Mouse (Mus musculus) CD8-positive naive resting alpha-beta T cell, adult 2 months (primary cell): ENCODE results near the gene Pkn3.
"Not testable (repeated sequence)": the region's sequence is repeated elsewhere in the genome, so short reads cannot be mapped to it uniquely, and the experiment has no call there.

Source experiments
- DNase-seq, 2 experiments: peaks; one replicate each; pipeline ENCODE4 v3.0.0; 2022; ENCODE audit warnings: low read depth in 2 of 2, low spot score in 2 of 2

The Pkn3 gene

GRCm38 (mm10) chr2:30077502-30078348, at the start of gene Pkn3:
Pkn3 (plus strand) TSS chr2:30077684.
- peak; percentile 76 for DNase-seq

- peak in 1 of 2 experiments; percentile 18 for DNase-seq
Measured at GRCm38 (mm10) chr2:30032244-30032846, 45.1 kb upstream of the Pkn3 start.

- no peak for DNase-seq
Measured at GRCm38 (mm10) chr2:30032957-30033356, 44.5 kb upstream of the Pkn3 start.

GRCm38 (mm10) chr2:30037762-30038161, 39.7 kb upstream of the Pkn3 start:
- no peak for DNase-seq

- DNase-seq: no peak
Measured at GRCm38 (mm10) chr2:30038370-30038769, 39.1 kb upstream of the Pkn3 start.

- DNase-seq: no peak
Measured at GRCm38 (mm10) chr2:30039687-30040086, 37.8 kb upstream of the Pkn3 start.

GRCm38 (mm10) chr2:30042445-30042844, 35.0 kb upstream of the Pkn3 start:
- peak; percentile 71 to 81 for DNase-seq

GRCm38 (mm10) chr2:30044550-30044949, 32.9 kb upstream of the Pkn3 start:
- DNase-seq: no peak

- DNase-seq: no peak
Measured at GRCm38 (mm10) chr2:30047127-30047526, 30.4 kb upstream of the Pkn3 start.

- peak in 1 of 2 experiments; percentile 12 for DNase-seq
Measured at GRCm38 (mm10) chr2:30048101-30048501, 29.4 kb upstream of the Pkn3 start.

- DNase-seq: peak; percentile 96 to 99
Measured at GRCm38 (mm10) chr2:30048699-30049388, 28.6 kb upstream of the Pkn3 start, which contains the start of gene Wdr34. Wdr34 (minus strand) TSS chr2:30048881.

GRCm38 (mm10) chr2:30049831-30050230, 27.7 kb upstream of the Pkn3 start:
- no peak for DNase-seq

GRCm38 (mm10) chr2:30051992-30052761, 25.3 kb upstream of the Pkn3 start:
- DNase-seq: no peak

GRCm38 (mm10) chr2:30055310-30055709, 22.2 kb upstream of the Pkn3 start:
- not testable (repeated sequence) for DNase-seq

GRCm38 (mm10) chr2:30056736-30057135, 20.7 kb upstream of the Pkn3 start:
- no peak for DNase-seq

GRCm38 (mm10) chr2:30057223-30057904, 20.1 kb upstream of the Pkn3 start, which contains the start of gene Set:
Set (plus strand) TSS chr2:30057378.
- no peak for DNase-seq

GRCm38 (mm10) chr2:30058418-30058817, 19.1 kb upstream of the Pkn3 start:
- no peak for DNase-seq

GRCm38 (mm10) chr2:30061215-30062166, 16.0 kb upstream of the Pkn3 start:
- peak; percentile 50 to 54 for DNase-seq
